Mouse (Mus musculus) limb, embryonic 13.5 days (tissue): ENCODE results near the gene Sar1a. TPM values are rescaled to one million over a fixed set of nuclear protein-coding genes. Genes with fewer than 3 reads are reported as not detected.

ENCODE experiments used
- ATAC-seq: fragments of 200-750 bp; cut with Nextera tagmentation; 2 replicates; pipeline ENCODE4 v1.8.0; 2017; ENCODE audit warnings: low read depth, moderate number of reproducible peaks, moderate TSS enrichment; ENCODE audit not compliant: low FRiP score
- H3K27ac ChIP-seq: fragments of 300-500 bp; sonication (generic); 2 replicates; pipeline ENCODE4 v1.5.1; 2015; ENCODE audit warnings: inconsistent platforms, mild to moderate bottlenecking, moderate library complexity
- H3K27me3 ChIP-seq: fragments of 300-500 bp; sonication (generic); 2 replicates; pipeline ENCODE4 v1.6.1; 2015; ENCODE audit warnings: mild to moderate bottlenecking, inconsistent platforms
- H3K36me3 ChIP-seq: fragments of 300-500 bp; sonication (generic); 2 replicates; pipeline ENCODE4 v1.6.1; 2015; ENCODE audit warnings: inconsistent platforms, mild to moderate bottlenecking, moderate library complexity
- H3K4me1 ChIP-seq: fragments of 300-500 bp; sonication (generic); 2 replicates; pipeline ENCODE4 v1.6.1; 2015; ENCODE audit warnings: inconsistent platforms
- H3K4me2 ChIP-seq: fragments of 300-500 bp; sonication (generic); replicated peaks from 2 replicates; pipeline ENCODE4 v1.6.1; 2015; ENCODE audit warnings: inconsistent platforms, mild to moderate bottlenecking, moderate library complexity
- H3K4me3 ChIP-seq: fragments of 300-500 bp; sonication (generic); 2 replicates; pipeline ENCODE4 v1.5.1; 2015; ENCODE audit warnings: moderate library complexity, mild to moderate bottlenecking, inconsistent platforms
- H3K9ac ChIP-seq: fragments of 300-500 bp; sonication (generic); 2 replicates; pipeline ENCODE4 v1.6.1; 2015; ENCODE audit warnings: mild to moderate bottlenecking, inconsistent platforms
- H3K9me3 ChIP-seq: fragments of 300-500 bp; sonication (generic); 2 replicates; pipeline ENCODE4 v1.6.1; 2016; ENCODE audit warnings: inconsistent platforms
- WGBS: fragments of 180-500 bp; shearing (Covaris S2); methylation state at CpG from one replicate; pipeline ENCODE4 v1.1.7; 2015; 5-methylcytosine and 5-hydroxymethylcytosine counted together
- polyA plus RNA-seq: library from polyadenylated mRNA; unstranded; fragments of >200 nt; fragmentation: Nextera tagmentation; extraction: Ambion mirVana; gene quantifications from 2 replicates; pipeline ENCODE4 v1.2.1, GENCODE M21; 2015

Sar1a gene
- polyA plus RNA-seq, 1 experiment from 2014 or later = 292 TPM

GRCm38 (mm10) chr10:61715996-61716864 lies 36.1 kb downstream of the Sar1a start:
- ATAC-seq = no peak
- WGBS = 73% methylated on average over 7 of the region's 7 CpGs

GRCm38 (mm10) chr10:61717406-61718296 lies 37.6 kb downstream of the Sar1a start:
- H3K4me3 ChIP-seq = no peak overlapping the region
- H3K4me1 ChIP-seq = peaks cover 15% of the 10 kb centered on the region
- 88% methylated on average over 12 of the region's 12 CpGs for WGBS
- H3K36me3 ChIP-seq = no peaks in the 10 kb centered on the region
- H3K4me2 ChIP-seq = no peak overlapping the region
- ATAC-seq = no peak
- H3K9me3 ChIP-seq = no peaks in the 10 kb centered on the region
- no peaks in the 10 kb centered on the region for H3K27me3 ChIP-seq
- no peak overlapping the region for H3K27ac ChIP-seq
- no peak overlapping the region for H3K9ac ChIP-seq

More at GRCm38 (mm10) chr10:61715996-61716864, 36.1 kb downstream of the Sar1a start:
- Histone ChIP-seq H3K4me3 (peak overlapping the region; percentile 64), H3K4me1 (peaks cover 15% of the 10 kb centered on the region), H3K27ac (no peak overlapping the region), H3K27me3 (no peaks in the 10 kb centered on the region), H3K9me3 (no peaks in the 10 kb centered on the region), H3K36me3 (no peaks in the 10 kb centered on the region), H3K9ac (0 out of 2 replicates have a peak overlapping the region, but pooled peaks have one; percentile 67), H3K4me2 (peak overlapping the region; percentile 88)

- 92% methylated on average over 7 of the region's 7 CpGs for WGBS
Observed at GRCm38 (mm10) chr10:61720331-61720730, 40.2 kb downstream of the Sar1a start.

GRCm38 (mm10) chr10:61722215-61722614 lies 42.1 kb downstream of the Sar1a start:
- Histone ChIP-seq H3K36me3 (peaks cover 3% of the 10 kb centered on the region; the same call in 1 of the 2 replicates), H3K4me3 (no peak overlapping the region), H3K9me3 (no peaks in the 10 kb centered on the region), H3K27ac (no peak overlapping the region), H3K9ac (no peak overlapping the region), H3K4me2 (no peak overlapping the region), H3K4me1 (no peaks in the 10 kb centered on the region), H3K27me3 (no peaks in the 10 kb centered on the region)
- 79% methylated on average over 3 of the region's 3 CpGs for WGBS
- no peak for ATAC-seq

More at GRCm38 (mm10) chr10:61720331-61720730, 40.2 kb downstream of the Sar1a start:
- Histone ChIP-seq H3K36me3 (no peaks in the 10 kb centered on the region), H3K4me1 (peaks cover 11% of the 10 kb centered on the region), H3K27ac (no peak overlapping the region), H3K9me3 (no peaks in the 10 kb centered on the region), H3K27me3 (no peaks in the 10 kb centered on the region), H3K9ac (no peak overlapping the region), H3K4me2 (no peak overlapping the region), H3K4me3 (no peak overlapping the region)
- ATAC-seq = no peak

GRCm38 (mm10) chr10:61723271-61723670 lies 43.2 kb downstream of the Sar1a start:
- Histone ChIP-seq H3K9me3 (no peaks in the 10 kb centered on the region), H3K27ac (no peak overlapping the region), H3K4me3 (no peak overlapping the region), H3K4me2 (no peak overlapping the region), H3K27me3 (no peaks in the 10 kb centered on the region), H3K4me1 (no peaks in the 10 kb centered on the region), H3K36me3 (peaks cover 9% of the 10 kb centered on the region; the same call in 1 of the 2 replicates), H3K9ac (no peak overlapping the region)
- no peak for ATAC-seq
- WGBS = 71% methylated on average over 6 of the region's 6 CpGs

- WGBS = 38% methylated on average over 11 of the region's 11 CpGs
- H3K27ac ChIP-seq = no peak overlapping the region
Observed at GRCm38 (mm10) chr10:61729181-61729580, 49.1 kb downstream of the Sar1a start.

DNA sequence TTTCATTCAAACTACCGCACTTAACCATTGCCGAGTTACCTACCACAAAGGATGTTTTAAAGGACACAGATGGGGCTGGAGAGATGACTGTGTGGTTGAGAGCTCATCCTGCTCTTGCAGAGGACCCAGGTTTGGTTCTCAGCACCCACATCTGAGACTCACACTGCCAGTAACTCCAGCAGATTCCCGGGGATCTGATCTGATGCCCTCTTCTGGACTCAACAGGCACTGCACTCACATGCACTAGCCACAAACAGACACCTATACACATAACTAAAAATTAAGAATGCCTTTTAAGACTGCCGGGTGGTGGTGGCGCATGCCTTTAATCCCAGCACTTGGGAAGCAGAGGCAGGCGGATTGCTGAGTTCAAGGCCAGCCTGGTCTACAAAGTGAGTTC lies 50.1 kb downstream of the Sar1a start:
- no peak for ATAC-seq

More at GRCm38 (mm10) chr10:61729181-61729580, 49.1 kb downstream of the Sar1a start:
- no peaks in the 10 kb centered on the region; the same call in 1 of the 2 replicates for H3K9me3 ChIP-seq
- H3K4me3 ChIP-seq = no peak overlapping the region
- no peak overlapping the region for H3K4me2 ChIP-seq
- H3K36me3 ChIP-seq = peaks cover 23% of the 10 kb centered on the region
- H3K27me3 ChIP-seq = no peaks in the 10 kb centered on the region
- H3K4me1 ChIP-seq = no peaks in the 10 kb centered on the region
- ATAC-seq = no peak
- no peak overlapping the region for H3K9ac ChIP-seq

DNA sequence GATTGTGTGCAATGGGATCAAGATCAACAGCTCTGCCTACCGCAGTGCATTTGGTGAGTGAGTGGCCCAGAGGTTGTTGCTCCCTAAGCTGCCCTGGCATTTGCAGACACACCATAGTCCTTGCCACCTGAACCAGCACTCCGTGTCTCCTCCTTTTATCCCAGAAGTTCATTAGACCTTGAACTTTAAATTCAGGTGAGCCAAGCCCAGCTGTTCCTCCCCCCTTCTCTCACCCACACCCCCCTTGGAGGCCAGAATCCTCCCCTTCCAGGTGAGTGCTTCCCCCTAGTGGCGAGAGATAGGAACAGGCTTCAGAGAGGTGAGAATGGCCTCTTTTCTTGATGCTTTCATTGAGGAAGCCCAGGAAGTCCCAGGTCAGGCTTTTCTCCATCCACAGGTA lies 54.3 kb downstream of the Sar1a start:
- no peak overlapping the region for H3K4me3 ChIP-seq
- ATAC-seq = no peak
- no peaks in the 10 kb centered on the region for H3K27me3 ChIP-seq
- H3K9me3 ChIP-seq = no peaks in the 10 kb centered on the region; the same call in 1 of the 2 replicates
- H3K9ac ChIP-seq = no peak overlapping the region
- H3K4me1 ChIP-seq = no peaks in the 10 kb centered on the region
- no peak overlapping the region for H3K27ac ChIP-seq
- peaks cover 39% of the 10 kb centered on the region for H3K36me3 ChIP-seq
- WGBS = 52% methylated on average over 3 of the region's 3 CpGs
- no peak overlapping the region for H3K4me2 ChIP-seq

More for the DNA sequence above, 50.1 kb downstream of the Sar1a start:
- Histone ChIP-seq H3K27ac (no peak overlapping the region), H3K9ac (no peak overlapping the region), H3K27me3 (no peaks in the 10 kb centered on the region), H3K4me1 (no peaks in the 10 kb centered on the region), H3K36me3 (peaks cover 23% of the 10 kb centered on the region), H3K9me3 (no peaks in the 10 kb centered on the region; the same call in 1 of the 2 replicates), H3K4me2 (no peak overlapping the region), H3K4me3 (no peak overlapping the region)
- WGBS = 95% methylated on average over 6 of the region's 6 CpGs

DNA sequence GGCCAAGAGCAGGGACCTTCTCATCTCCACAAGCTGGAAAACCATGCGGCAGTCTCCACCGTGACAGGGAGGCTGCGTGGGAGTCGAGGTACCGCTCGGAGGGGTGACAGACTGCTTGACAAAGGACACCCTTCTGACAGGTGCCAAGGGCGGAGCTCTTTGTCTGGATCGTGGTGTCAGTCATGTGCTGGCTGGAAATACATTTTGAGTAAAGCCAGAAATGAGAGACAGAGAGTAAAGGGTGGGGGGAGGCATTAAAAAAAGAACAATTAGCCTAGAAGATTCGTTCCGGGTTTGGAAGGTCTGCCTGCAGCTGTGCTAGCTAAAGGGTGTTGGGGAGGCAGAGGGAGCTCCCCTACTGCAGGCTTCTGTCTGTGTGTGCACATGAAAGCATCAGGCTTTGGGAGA lies 56.6 kb downstream of the Sar1a start:
- no peaks in the 10 kb centered on the region for H3K4me1 ChIP-seq
- H3K4me3 ChIP-seq = no peak overlapping the region
- no peaks in the 10 kb centered on the region for H3K27me3 ChIP-seq
- H3K36me3 ChIP-seq = peaks cover 54% of the 10 kb centered on the region
- no peak for ATAC-seq
- 73% methylated on average over 10 of the region's 10 CpGs for WGBS
- H3K9ac ChIP-seq = no peak overlapping the region
- no peaks in the 10 kb centered on the region for H3K9me3 ChIP-seq
- H3K4me2 ChIP-seq = no peak overlapping the region
- H3K27ac ChIP-seq = no peak overlapping the region; the same call in 1 of the 2 replicates

GRCm38 (mm10) chr10:61737537-61737936 lies 57.4 kb downstream of the Sar1a start:
- H3K4me2 ChIP-seq = no peak overlapping the region
- H3K9me3 ChIP-seq = no peaks in the 10 kb centered on the region
- H3K36me3 ChIP-seq = peaks cover 62% of the 10 kb centered on the region
- no peak overlapping the region for H3K27ac ChIP-seq
- ATAC-seq = 0 out of 2 replicates have a peak, but pooled peaks have one; percentile 45
- WGBS = 65% methylated on average over 1 of the region's 1 CpGs
- no peak overlapping the region for H3K4me3 ChIP-seq
- H3K27me3 ChIP-seq = no peaks in the 10 kb centered on the region
- H3K4me1 ChIP-seq = no peaks in the 10 kb centered on the region
- no peak overlapping the region for H3K9ac ChIP-seq

DNA sequence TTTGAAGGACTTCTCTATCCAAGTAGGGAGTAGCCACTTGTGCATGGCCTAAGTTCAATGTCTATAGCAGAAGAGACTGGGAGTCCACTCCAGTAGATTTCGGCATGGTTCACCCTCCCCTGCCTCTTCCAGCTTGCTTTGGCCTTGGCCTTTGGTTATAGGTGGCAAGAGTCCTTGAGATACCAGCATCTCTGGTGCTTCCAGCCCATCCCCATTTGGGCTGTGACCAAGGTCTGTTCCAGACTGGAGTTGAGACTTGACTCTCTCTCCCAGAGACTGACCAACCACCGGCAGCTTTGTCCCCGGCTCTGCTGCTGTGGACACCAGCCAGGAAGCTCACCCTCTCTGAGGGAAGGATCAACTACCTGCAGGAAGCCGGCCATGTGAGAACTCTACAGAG lies 58.0 kb downstream of the Sar1a start:
- ATAC-seq = no peak

DNA sequence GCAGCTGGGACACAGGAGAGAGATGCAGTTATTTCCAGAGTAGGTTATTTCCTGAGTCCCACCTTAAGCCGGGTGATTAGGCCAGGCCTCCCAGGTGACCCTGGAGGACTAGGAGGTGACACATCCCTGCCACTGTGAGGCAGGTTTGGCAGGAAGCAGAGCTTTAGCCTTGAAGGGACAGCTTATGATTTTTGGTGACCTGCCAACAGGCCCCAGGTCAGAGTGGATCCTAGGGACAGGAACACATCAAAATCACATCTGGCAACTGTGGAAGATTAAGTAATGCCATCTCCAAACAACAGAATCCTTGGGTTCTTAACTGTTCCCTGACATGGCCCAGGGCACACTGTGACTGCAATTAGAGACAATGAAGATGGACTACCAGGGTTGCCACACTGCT lies 61.2 kb downstream of the Sar1a start:
- H3K27ac ChIP-seq = no peak overlapping the region
- H3K4me2 ChIP-seq = no peak overlapping the region
- H3K27me3 ChIP-seq = no peaks in the 10 kb centered on the region
- peaks cover 100% of the 10 kb centered on the region for H3K36me3 ChIP-seq
- no peak overlapping the region for H3K9ac ChIP-seq
- no peak overlapping the region for H3K4me3 ChIP-seq
- WGBS = 82% methylated on average over 1 of the region's 1 CpGs
- H3K9me3 ChIP-seq = peaks cover 8% of the 10 kb centered on the region; the same call in 1 of the 2 replicates
- ATAC-seq = no peak
- H3K4me1 ChIP-seq = no peaks in the 10 kb centered on the region

More for the DNA sequence above, 58.0 kb downstream of the Sar1a start:
- no peak overlapping the region for H3K4me3 ChIP-seq
- no peak overlapping the region for H3K9ac ChIP-seq
- H3K36me3 ChIP-seq = peaks cover 68% of the 10 kb centered on the region
- H3K27me3 ChIP-seq = no peaks in the 10 kb centered on the region
- H3K9me3 ChIP-seq = no peaks in the 10 kb centered on the region
- H3K4me1 ChIP-seq = no peaks in the 10 kb centered on the region
- H3K27ac ChIP-seq = no peak overlapping the region
- no peak overlapping the region for H3K4me2 ChIP-seq
- 92% methylated on average over 4 of the region's 4 CpGs for WGBS
